ENCODE assay signal across 8 mouse cellular contexts in the genomic region with DNA sequence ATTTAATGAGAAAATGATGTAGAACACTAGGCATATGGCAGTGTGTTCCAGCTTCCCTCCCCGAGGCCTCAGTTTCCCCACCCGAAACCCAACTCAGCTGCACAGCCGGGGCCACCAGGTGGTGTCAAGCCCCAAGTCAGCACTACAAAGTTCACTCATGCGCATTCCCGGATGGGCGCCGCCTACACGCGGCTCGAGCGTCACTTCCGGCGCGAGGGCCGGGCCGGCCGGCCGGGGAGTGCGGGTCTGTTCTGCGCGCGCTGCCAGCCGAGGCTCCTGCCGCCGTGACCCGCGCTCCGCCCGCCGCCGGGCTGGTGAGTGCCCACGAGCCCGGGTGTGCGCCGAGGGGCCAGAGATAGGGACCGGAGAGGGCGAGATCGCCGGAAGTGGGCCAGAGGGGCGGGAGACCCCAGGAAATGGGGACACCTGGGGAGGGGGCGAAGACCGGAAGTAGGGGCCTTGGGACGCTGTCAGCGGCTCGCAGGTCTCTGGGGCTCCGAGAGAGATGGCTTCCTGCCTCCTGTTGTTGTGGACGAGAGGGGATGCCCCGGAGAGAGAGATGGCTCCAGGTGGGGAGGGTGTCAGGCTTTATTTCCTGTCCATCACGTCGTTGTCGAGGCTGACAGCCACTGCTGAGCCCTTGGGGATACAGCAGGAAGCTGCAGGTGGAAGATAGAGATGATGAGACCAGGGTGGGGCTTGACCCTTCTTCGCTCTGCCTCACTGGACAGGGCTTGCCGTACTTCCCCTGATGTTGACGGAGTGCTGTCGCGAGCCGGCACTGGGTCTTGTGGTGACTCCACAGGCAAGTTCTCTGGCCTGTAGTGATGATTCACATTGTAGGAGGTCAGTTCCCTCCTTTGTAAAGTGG. TPM values are rescaled to one million over a fixed set of nuclear protein-coding genes. Genes with fewer than 3 reads are reported as not detected.
DNase-seq lines count a peak whose midpoint lies in the region; ATAC-seq lines count a peak whose summit lies in the region.

A gene (plus strand): TSS at position 214 of the 871 bp plus-strand sequence.

- ATAC-seq in CD4-positive, CD25-positive, alpha-beta regulatory T cell, adult 4 months, result peak; percentile 83
- ATAC-seq in forebrain, embryonic 11.5 days (replicated peaks; ENCODE audit: low FRiP score), result peak; percentile 95
- ATAC-seq in heart, embryonic 16.5 days (replicated peaks; ENCODE audit: extremely low read depth, insufficient read depth, low FRiP score), result peak; percentile 91
- peak; percentile 91 for ATAC-seq in liver, embryonic 15.5 days (ENCODE audit: insufficient read depth)
- ATAC-seq in neural tube, embryonic 12.5 days (ENCODE audit: low FRiP score, low read depth), result peak; percentile 93

- H3K4me1 ChIP-seq in forebrain, embryonic 11.5 days (replicated peaks; ENCODE audit: control insufficient read depth, insufficient read depth, low read length), result peaks cover 7% of the 10 kb centered on the region; the same call in 1 of the 2 replicates
- peaks cover 12% of the 10 kb centered on the region for H3K4me1 ChIP-seq in heart, embryonic 16.5 days (ENCODE audit: control insufficient read depth, insufficient read depth, low read length)
- peaks cover 53% of the 10 kb centered on the region for H3K4me1 ChIP-seq in liver, embryonic 15.5 days (replicated peaks)
- H3K4me1 ChIP-seq in neural tube, embryonic 12.5 days, result peaks cover 11% of the 10 kb centered on the region

- H3K9me3 ChIP-seq in forebrain, embryonic 11.5 days (ENCODE audit: control insufficient read depth, low read length), result no peaks in the 10 kb centered on the region
- H3K9me3 ChIP-seq in heart, embryonic 16.5 days (replicated peaks; ENCODE audit: control insufficient read depth, low read length), result no peaks in the 10 kb centered on the region
- H3K9me3 ChIP-seq in liver, embryonic 15.5 days (replicated peaks), result no peaks in the 10 kb centered on the region
- H3K9me3 ChIP-seq in neural tube, embryonic 12.5 days, result no peaks in the 10 kb centered on the region

- H3K36me3 ChIP-seq in forebrain, embryonic 11.5 days (ENCODE audit: control insufficient read depth, insufficient read depth, low read length), result no peaks in the 10 kb centered on the region
- no peaks in the 10 kb centered on the region for H3K36me3 ChIP-seq in heart, embryonic 16.5 days (ENCODE audit: control insufficient read depth, insufficient read depth)
- peaks cover 2% of the 10 kb centered on the region; the same call in 1 of the 2 replicates for H3K36me3 ChIP-seq in liver, embryonic 15.5 days (replicated peaks)
- no peaks in the 10 kb centered on the region; the same call in 1 of the 2 replicates for H3K36me3 ChIP-seq in neural tube, embryonic 12.5 days

- DNase-seq in c-Kit-negative CD71-positive TER-119-positive erythroid progenitor cells, embryonic 14.5 days (ENCODE audit: low read depth, low spot score), result peak; percentile 71
- peak; percentile 92 for DNase-seq in forebrain, embryonic 11.5 days (ENCODE audit: low spot score)
- peak; percentile 90 to 93 for DNase-seq in kidney, postnatal 36 days
- DNase-seq in telencephalon, adult 2 months (ENCODE audit: low read depth, low spot score), result peak; percentile 67

- H3K9ac ChIP-seq in forebrain, embryonic 11.5 days (ENCODE audit: low read length), result peak within 1 kb of the TSS; percentile 93
- H3K9ac ChIP-seq in heart, embryonic 16.5 days (ENCODE audit: low read length), result peak within 1 kb of the TSS; percentile 98
- peak within 1 kb of the TSS; percentile 94 for H3K9ac ChIP-seq in liver, embryonic 15.5 days
- H3K9ac ChIP-seq in neural tube, embryonic 12.5 days, result peak within 1 kb of the TSS; percentile 90

- peak within 1 kb of the TSS; percentile 95 for H3K4me2 ChIP-seq in forebrain, embryonic 11.5 days (ENCODE audit: low read depth, low read length, severe bottlenecking)
- peak within 1 kb of the TSS; percentile 94 for H3K4me2 ChIP-seq in heart, embryonic 16.5 days (ENCODE audit: low read depth, low read length)
- H3K4me2 ChIP-seq in liver, embryonic 15.5 days, result peak within 1 kb of the TSS; percentile 97
- peak within 1 kb of the TSS; percentile 97 for H3K4me2 ChIP-seq in neural tube, embryonic 12.5 days (replicated peaks)

- peak within 1 kb of the TSS; percentile 85 for H3K4me3 ChIP-seq in forebrain, embryonic 11.5 days (ENCODE audit: low read depth, low read length)
- peak within 1 kb of the TSS; percentile 94 for H3K4me3 ChIP-seq in heart, embryonic 16.5 days (ENCODE audit: low read length)
- peak within 1 kb of the TSS; percentile 85 for H3K4me3 ChIP-seq in liver, embryonic 15.5 days (replicated peaks)
- H3K4me3 ChIP-seq in neural tube, embryonic 12.5 days, result peak within 1 kb of the TSS; percentile 88

- peak within 1 kb of the TSS; percentile 79 for H3K27ac ChIP-seq in forebrain, embryonic 11.5 days (ENCODE audit: low read depth, low read length)
- H3K27ac ChIP-seq in heart, embryonic 16.5 days (ENCODE audit: low read length), result peak within 1 kb of the TSS; percentile 87
- H3K27ac ChIP-seq in liver, embryonic 15.5 days (replicated peaks), result peak within 1 kb of the TSS; percentile 88
- H3K27ac ChIP-seq in neural tube, embryonic 12.5 days, result peak within 1 kb of the TSS; percentile 59; the same call in 1 of the 2 replicates

- under 1% methylated on average over 56 of the region's 57 CpGs for WGBS in forebrain, embryonic 11.5 days
- WGBS in heart, embryonic 16.5 days, result under 1% methylated on average over 55 of the region's 57 CpGs
- whole genome bisulfite sequencing in liver, embryonic 15.5 days (ENCODE audit: insufficient replicate concordance), result under 1% methylated on average over 57 of the region's 57 CpGs
- 2% methylated on average over 57 of the region's 57 CpGs for WGBS in neural tube, embryonic 12.5 days

- H3K27me3 ChIP-seq in forebrain, embryonic 11.5 days (ENCODE audit: control insufficient read depth, insufficient read depth, low read length), result no peaks in the 10 kb centered on the region
- no peaks in the 10 kb centered on the region for H3K27me3 ChIP-seq in heart, embryonic 16.5 days (ENCODE audit: control insufficient read depth, insufficient read depth, low read length)
- no peaks in the 10 kb centered on the region for H3K27me3 ChIP-seq in liver, embryonic 15.5 days
- no peaks in the 10 kb centered on the region for H3K27me3 ChIP-seq in neural tube, embryonic 12.5 days (replicated peaks)

RNA-seq across cellular contexts. Expression of the gene that starts here (rescaled TPM):
- polyA plus RNA-seq in CD4-positive, CD25-positive, alpha-beta regulatory T cell, adult 4 months (2017; shearing (Covaris generic)), result 10 to 100 TPM; 43.3 to 74.1 TPM
- polyA plus RNA-seq in forebrain, embryonic 11.5 days (2014; fragmentation: Nextera tagmentation; extraction: Ambion mirVana), result 43.5 and 45.4 TPM in 2 replicates
- polyA plus RNA-seq in heart, embryonic 16.5 days (2015; fragmentation: Nextera tagmentation; extraction: Ambion mirVana), result 18.6 and 19.0 TPM in 2 replicates
- polyA plus RNA-seq in liver, embryonic 15.5 days (2015; fragmentation: Nextera tagmentation; extraction: Ambion mirVana), result 8.5 and 10.4 TPM in 2 replicates
- 45.7 and 52.5 TPM in 2 replicates for polyA plus RNA-seq in neural tube, embryonic 12.5 days (2016; fragmentation: Nextera tagmentation; extraction: Ambion mirVana)

Comparison
In these comparisons a context has a peak if more than half of its experiments do, and no peak if none do; other contexts are left out.
1. Peak in every context shown above with its lines: DNase-seq, ATAC-seq, H3K4me3 ChIP-seq and H3K27ac ChIP-seq.